Mouse (Mus musculus) right cerebral cortex, postnatal 36 days (tissue): ENCODE results near the gene Igf2.

ENCODE experiments used
- DNase-seq, 2 experiments: peaks; one replicate each; pipeline ENCODE4 v3.0.0; 2022; ENCODE audit warnings: low spot score in 2 of 2, mixed read lengths in 1 of 2

Igf2 gene

GRCm38 (mm10) chr7:142659181-142659681 is 7.4 kb downstream of the Igf2 start:
- DNase-seq = no peak

- DNase-seq = no peak
These were observed 7.9 kb downstream of the Igf2 start for GRCm38 (mm10) chr7:142658681-142659180.

GRCm38 (mm10) chr7:142657821-142658614 is 8.6 kb downstream of the Igf2 start:
- DNase-seq = no peak

- DNase-seq = no peak
These were observed 9.2 kb downstream of the Igf2 start for GRCm38 (mm10) chr7:142657341-142657791.

GRCm38 (mm10) chr7:142656055-142656454 is 10.6 kb downstream of the Igf2 start:
- no peak for DNase-seq

GRCm38 (mm10) chr7:142655633-142656032 is 11.0 kb downstream of the Igf2 start:
- no peak for DNase-seq

GRCm38 (mm10) chr7:142653726-142654125 is 12.9 kb downstream of the Igf2 start:
- no peak for DNase-seq

GRCm38 (mm10) chr7:142646676-142647075 is 19.9 kb downstream of the Igf2 start:
- no peak for DNase-seq

- no peak for DNase-seq
These were observed 21.6 kb downstream of the Igf2 start for GRCm38 (mm10) chr7:142645045-142645444.

- no peak for DNase-seq
These were observed 30.4 kb downstream of the Igf2 start for GRCm38 (mm10) chr7:142636178-142636577.

- no peak for DNase-seq
These were observed 35.9 kb downstream of the Igf2 start for GRCm38 (mm10) chr7:142630691-142631090.

- no peak for DNase-seq
These were observed 36.8 kb downstream of the Igf2 start for GRCm38 (mm10) chr7:142629806-142630205.

GRCm38 (mm10) chr7:142622180-142622579 is 44.4 kb downstream of the Igf2 start:
- DNase-seq = no peak

GRCm38 (mm10) chr7:142613077-142613476 is 53.5 kb downstream of the Igf2 start:
- no peak for DNase-seq

GRCm38 (mm10) chr7:142610627-142611406 is 55.8 kb downstream of the Igf2 start:
- DNase-seq = no peak

GRCm38 (mm10) chr7:142600921-142601320 is 65.7 kb downstream of the Igf2 start:
- DNase-seq = no peak
